Mouse (Mus musculus) yolk sac, embryonic 10.5 days (tissue): ENCODE data around the gene Exoc3l4.

Source experiments
- DNase-seq: peaks from one replicate; pipeline ENCODE4 v3.0.0-alpha.2; 2017; ENCODE audit warnings: low spot score

The Exoc3l4 gene

GRCm38 (mm10) chr12:111450359-111450758 is 33.5 kb downstream of the Exoc3l4 start:
- DNase-seq: no peak

- DNase-seq: no peak
Observed at GRCm38 (mm10) chr12:111451561-111451960, 34.7 kb downstream of the Exoc3l4 start.

GRCm38 (mm10) chr12:111454021-111454420 is 37.2 kb downstream of the Exoc3l4 start:
- DNase-seq: no peak

GRCm38 (mm10) chr12:111454543-111455280 is 37.9 kb downstream of the Exoc3l4 start:
- no peak for DNase-seq

- no peak for DNase-seq
Observed at GRCm38 (mm10) chr12:111455311-111455846, 38.6 kb downstream of the Exoc3l4 start.

GRCm38 (mm10) chr12:111455860-111456259 is 39.0 kb downstream of the Exoc3l4 start:
- no peak for DNase-seq

- no peak for DNase-seq
Observed at GRCm38 (mm10) chr12:111457742-111458141, 40.9 kb downstream of the Exoc3l4 start.

GRCm38 (mm10) chr12:111463570-111463969 is 46.8 kb downstream of the Exoc3l4 start:
- DNase-seq: no peak

GRCm38 (mm10) chr12:111466369-111466768 is 49.6 kb downstream of the Exoc3l4 start:
- DNase-seq: no peak

GRCm38 (mm10) chr12:111468206-111468605 is 51.4 kb downstream of the Exoc3l4 start:
- no peak for DNase-seq

GRCm38 (mm10) chr12:111469507-111469906 is 52.7 kb downstream of the Exoc3l4 start:
- peak; percentile 47 for DNase-seq

- DNase-seq: no peak
Observed at GRCm38 (mm10) chr12:111471119-111471518, 54.3 kb downstream of the Exoc3l4 start.

GRCm38 (mm10) chr12:111471721-111472120 is 54.9 kb downstream of the Exoc3l4 start:
- no peak for DNase-seq

GRCm38 (mm10) chr12:111472886-111473285 is 56.1 kb downstream of the Exoc3l4 start:
- DNase-seq: no peak

- no peak for DNase-seq
Observed at GRCm38 (mm10) chr12:111474384-111474783, 57.6 kb downstream of the Exoc3l4 start.

GRCm38 (mm10) chr12:111474893-111475643 is 58.3 kb downstream of the Exoc3l4 start:
- DNase-seq: no peak

- DNase-seq: no peak
Observed at GRCm38 (mm10) chr12:111478924-111479323, 62.1 kb downstream of the Exoc3l4 start.

GRCm38 (mm10) chr12:111479917-111480316 is 63.1 kb downstream of the Exoc3l4 start:
- no peak for DNase-seq
